Mouse (Mus musculus) hindbrain, embryonic 12.5 days (tissue): ENCODE results near the gene Gpr161. TPM values are rescaled to one million over a fixed set of nuclear protein-coding genes. Genes with fewer than 3 reads are reported as not detected.
A peak's percentile ranks its signal among the peaks of the same experiment; 100 is the strongest.

Experiments
- ATAC-seq: fragments of 200-750 bp; cut with Nextera tagmentation; 2 replicates; pipeline ENCODE4 v1.8.0; 2017; ENCODE audit warnings: moderate TSS enrichment; ENCODE audit not compliant: low FRiP score
- H3K27ac ChIP-seq: fragments of 300-500 bp; sonication (generic); 2 replicates; pipeline ENCODE4 v1.5.1; 2016; ENCODE audit warnings: mild to moderate bottlenecking
- H3K27me3 ChIP-seq: fragments of 300-500 bp; sonication (generic); 2 replicates; pipeline ENCODE4 v1.6.1; 2016; ENCODE audit warnings: mild to moderate bottlenecking
- H3K36me3 ChIP-seq: fragments of 300-500 bp; sonication (generic); 2 replicates; pipeline ENCODE4 v1.6.1; 2016; ENCODE audit warnings: mild to moderate bottlenecking
- H3K4me1 ChIP-seq: fragments of 300-500 bp; sonication (generic); 2 replicates; pipeline ENCODE4 v1.6.1; 2016
- H3K4me2 ChIP-seq: fragments of 300-500 bp; sonication (generic); replicated peaks from 2 replicates; pipeline ENCODE4 v1.6.1; 2016; ENCODE audit warnings: mild to moderate bottlenecking
- H3K4me3 ChIP-seq: fragments of 300-500 bp; sonication (generic); 2 replicates; pipeline ENCODE4 v1.5.1; 2016; ENCODE audit warnings: mild to moderate bottlenecking
- H3K9ac ChIP-seq: fragments of 300-500 bp; sonication (generic); 2 replicates; pipeline ENCODE4 v1.6.1; 2016; ENCODE audit warnings: mild to moderate bottlenecking, moderate library complexity
- H3K9me3 ChIP-seq: fragments of 300-500 bp; sonication (generic); replicated peaks from 2 replicates; pipeline ENCODE4 v1.6.1; 2016; ENCODE audit warnings: mild to moderate bottlenecking
- WGBS: fragments of 180-500 bp; shearing (Covaris S2); methylation state at CpG from one replicate; pipeline ENCODE4 v1.1.7; 2016; 5-methylcytosine and 5-hydroxymethylcytosine counted together
- polyA plus RNA-seq: library from polyadenylated mRNA; unstranded; fragments of >200 nt; fragmentation: Nextera tagmentation; extraction: Ambion mirVana; gene quantifications from 2 replicates; pipeline ENCODE4 v1.2.1, GENCODE M21; 2016

Gene Gpr161
- polyA plus RNA-seq: 3.0 and 3.6 TPM in 2 replicates

DNA sequence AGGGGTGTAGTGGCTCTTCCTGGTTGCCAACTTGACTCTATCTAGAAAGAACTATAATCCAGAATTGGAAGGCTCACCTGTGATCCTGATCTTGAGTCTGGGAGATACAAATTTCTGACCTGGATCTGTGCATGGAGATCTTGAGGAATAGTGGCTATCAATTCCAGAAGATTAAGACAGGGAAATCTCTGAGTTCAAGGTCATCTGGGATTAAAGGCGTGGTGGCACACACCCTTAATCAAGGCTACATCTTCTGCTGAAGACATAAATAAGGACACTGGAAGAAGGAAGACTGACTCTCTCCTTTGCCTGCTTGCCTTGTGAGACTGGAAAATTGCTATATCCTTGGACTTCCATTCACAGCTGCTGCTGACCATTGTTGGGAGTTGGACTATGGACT, at the start of gene Gpr161:
Gene Gpr161 (plus strand): TSS at position 301 of the 400 bp plus-strand sequence.
- Histone ChIP-seq H3K36me3 (peaks cover 28% of the 10 kb centered on the region), H3K4me2 (no peak within 1 kb of the TSS), H3K27me3 (no peaks in the 10 kb centered on the region), H3K9me3 (no peaks in the 10 kb centered on the region), H3K4me3 (no peak within 1 kb of the TSS), H3K9ac (no peak within 1 kb of the TSS), H3K27ac (no peak within 1 kb of the TSS), H3K4me1 (no peaks in the 10 kb centered on the region)
- WGBS: 87% methylated on average over 1 of the region's 1 CpGs
- no peak for ATAC-seq

DNA sequence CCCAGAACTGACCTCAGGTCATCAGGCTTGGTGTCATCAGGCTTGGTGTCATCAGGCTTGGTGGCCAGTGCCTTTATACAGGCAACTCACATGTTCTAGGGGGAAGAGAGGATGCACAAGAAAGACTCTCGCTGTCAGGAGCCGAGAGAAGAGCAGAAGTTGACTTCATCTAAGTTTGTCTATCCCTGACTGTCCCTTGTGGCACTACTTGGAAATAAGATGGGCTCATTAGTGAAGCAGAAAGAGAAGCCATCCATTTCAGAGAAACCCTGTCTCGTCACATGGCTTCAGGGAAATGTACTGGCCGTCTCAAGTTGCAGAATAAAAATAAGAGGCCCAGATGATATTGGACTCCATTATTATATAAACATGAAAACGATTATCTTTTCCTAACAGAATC, 49.0 kb upstream of the Gpr161 start:
- no peak overlapping the region for H3K4me3 ChIP-seq
- no peaks in the 10 kb centered on the region for H3K36me3 ChIP-seq
- H3K4me2 ChIP-seq: no peak overlapping the region
- H3K27me3 ChIP-seq: no peaks in the 10 kb centered on the region
- WGBS: 86% methylated on average over 5 of the region's 5 CpGs
- H3K9me3 ChIP-seq: no peaks in the 10 kb centered on the region
- ATAC-seq: no peak
- no peak overlapping the region for H3K27ac ChIP-seq
- H3K4me1 ChIP-seq: no peaks in the 10 kb centered on the region; the same call in 1 of the 2 replicates
- H3K9ac ChIP-seq: no peak overlapping the region

DNA sequence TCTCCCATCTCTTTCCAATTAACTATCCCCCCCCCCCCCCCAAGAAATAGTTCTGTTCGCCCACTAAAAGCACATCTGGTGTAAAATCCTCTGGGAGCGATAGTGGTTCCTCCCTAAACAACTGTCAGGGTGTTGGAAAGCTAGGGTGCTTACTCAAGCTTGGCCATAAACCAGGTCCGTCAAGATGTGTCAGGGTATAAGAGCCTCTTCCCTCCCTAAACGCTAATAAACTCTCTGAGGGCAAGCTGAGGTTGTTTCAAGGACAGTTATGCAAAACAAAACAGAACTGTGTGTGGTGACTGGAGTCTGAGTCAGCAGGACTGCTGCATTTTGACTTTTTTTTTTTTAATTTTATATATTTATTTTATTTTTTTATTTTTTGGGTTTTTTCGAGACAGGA, 48.5 kb upstream of the Gpr161 start:
- Histone ChIP-seq H3K27me3 (no peaks in the 10 kb centered on the region), H3K9me3 (no peaks in the 10 kb centered on the region), H3K36me3 (no peaks in the 10 kb centered on the region), H3K4me2 (no peak overlapping the region), H3K27ac (no peak overlapping the region), H3K4me3 (no peak overlapping the region), H3K4me1 (no peaks in the 10 kb centered on the region; the same call in 1 of the 2 replicates), H3K9ac (no peak overlapping the region)
- 82% methylated on average over 5 of the region's 5 CpGs for WGBS
- ATAC-seq: no peak

DNA sequence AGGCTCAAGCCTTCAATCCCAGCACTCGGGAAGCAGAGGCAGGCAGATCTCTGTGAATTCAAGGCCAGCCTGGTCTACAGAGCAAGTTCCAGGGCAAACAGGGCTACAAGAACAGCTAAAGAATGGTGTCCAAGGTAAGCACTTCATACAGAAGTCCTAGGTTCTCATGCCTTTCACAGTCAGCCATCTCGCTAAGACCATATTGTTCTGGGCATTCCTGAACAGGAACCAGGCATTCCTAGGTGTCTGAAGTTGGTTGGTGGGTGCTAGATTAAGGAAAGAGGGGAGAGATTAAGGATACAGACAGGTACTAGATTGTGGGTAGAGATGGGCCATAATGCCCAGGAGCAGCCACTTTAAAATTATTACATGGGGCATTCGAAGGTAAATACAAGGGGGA, 47.8 kb upstream of the Gpr161 start:
- no peak for ATAC-seq
- Histone ChIP-seq H3K4me1 (no peaks in the 10 kb centered on the region; the same call in 1 of the 2 replicates), H3K9me3 (no peaks in the 10 kb centered on the region), H3K4me3 (no peak overlapping the region), H3K27ac (no peak overlapping the region), H3K27me3 (no peaks in the 10 kb centered on the region), H3K9ac (no peak overlapping the region), H3K36me3 (no peaks in the 10 kb centered on the region), H3K4me2 (no peak overlapping the region)
- 87% methylated on average over 3 of the region's 3 CpGs for WGBS

DNA sequence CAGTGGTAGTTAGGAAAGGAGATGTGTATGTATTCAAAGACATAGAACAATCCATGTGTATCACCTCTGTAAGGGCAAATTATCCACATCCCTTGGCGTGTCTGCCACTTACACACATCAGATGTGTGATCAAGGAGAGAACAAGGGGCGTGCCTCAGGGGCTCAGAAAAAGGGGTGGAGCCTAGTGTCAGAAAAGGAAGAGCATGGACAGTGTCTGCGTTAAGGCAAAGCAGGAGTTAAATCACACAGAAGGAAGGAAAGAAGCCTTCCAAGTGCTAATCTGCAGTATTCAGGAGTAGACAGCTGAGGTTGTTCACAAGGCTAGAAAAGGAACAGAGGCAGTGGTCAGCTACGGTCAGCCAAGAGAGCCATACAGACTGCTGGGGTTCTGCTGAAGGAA, 46.7 kb upstream of the Gpr161 start:
- Histone ChIP-seq H3K27me3 (no peaks in the 10 kb centered on the region), H3K4me3 (no peak overlapping the region), H3K4me2 (no peak overlapping the region), H3K27ac (no peak overlapping the region), H3K36me3 (no peaks in the 10 kb centered on the region), H3K9ac (no peak overlapping the region), H3K9me3 (no peaks in the 10 kb centered on the region), H3K4me1 (no peaks in the 10 kb centered on the region; the same call in 1 of the 2 replicates)
- no peak for ATAC-seq
- 71% methylated on average over 4 of the region's 4 CpGs for WGBS

DNA sequence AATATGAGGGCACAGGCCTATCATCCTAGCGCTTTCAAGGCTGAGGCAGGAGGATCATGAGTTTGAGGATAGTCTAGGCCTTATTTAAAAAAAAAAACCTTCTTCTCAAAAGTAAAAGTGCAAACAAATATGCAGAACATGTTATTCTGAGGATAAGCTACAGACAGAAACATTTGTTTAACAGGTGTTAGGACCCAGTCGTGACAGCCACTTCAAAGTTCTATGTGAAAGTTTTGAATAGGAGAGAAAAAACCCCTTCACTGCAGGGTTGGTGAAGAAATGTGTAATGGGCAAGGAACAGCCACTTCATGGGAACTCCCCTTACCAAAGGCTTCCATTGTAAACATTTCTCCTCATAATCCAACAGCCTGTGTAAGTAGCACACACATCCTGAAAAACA, 45.0 kb upstream of the Gpr161 start:
- 90% methylated on average over 2 of the region's 2 CpGs for WGBS
- Histone ChIP-seq H3K9me3 (no peaks in the 10 kb centered on the region), H3K9ac (no peak overlapping the region), H3K4me2 (no peak overlapping the region), H3K27me3 (no peaks in the 10 kb centered on the region), H3K36me3 (no peaks in the 10 kb centered on the region), H3K4me1 (no peaks in the 10 kb centered on the region; the same call in 1 of the 2 replicates), H3K4me3 (no peak overlapping the region), H3K27ac (no peak overlapping the region)
- no peak for ATAC-seq

DNA sequence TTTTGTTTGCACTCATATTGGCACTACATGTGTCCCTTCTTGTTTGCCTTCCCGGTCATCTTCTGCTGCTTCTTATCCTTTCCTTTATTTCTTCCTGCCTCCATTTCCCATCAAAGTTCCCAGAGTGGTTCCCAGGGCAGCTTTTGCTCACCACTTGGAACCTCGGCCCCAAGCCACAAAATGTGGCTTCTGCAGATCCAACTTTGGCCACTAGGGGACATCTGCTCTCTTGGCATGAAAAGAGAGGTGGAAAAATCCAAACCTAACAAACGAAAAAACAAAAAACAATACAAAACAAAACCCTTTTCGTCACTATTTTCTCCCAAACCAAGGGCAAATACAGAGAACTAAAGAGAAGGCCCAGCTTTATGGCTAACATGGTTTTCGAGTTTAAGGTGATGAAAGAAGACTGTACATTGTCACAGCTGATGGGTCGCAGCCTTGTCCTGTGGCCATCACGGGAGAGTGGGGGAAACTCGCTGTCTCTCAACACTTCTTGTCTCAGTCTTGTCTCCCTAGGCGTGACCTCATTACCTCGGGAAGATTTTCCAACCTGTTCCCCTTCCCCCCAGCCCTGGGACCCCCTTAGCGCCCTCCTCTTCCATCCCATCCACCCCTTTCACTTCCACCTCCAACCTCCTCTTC, 43.4 kb upstream of the Gpr161 start:
- Histone ChIP-seq H3K27me3 (no peaks in the 10 kb centered on the region), H3K9me3 (no peaks in the 10 kb centered on the region), H3K4me2 (0 out of 2 replicates have a peak overlapping the region, but pooled peaks have one; percentile 6), H3K27ac (no peak overlapping the region), H3K4me1 (no peaks in the 10 kb centered on the region; the same call in 1 of the 2 replicates), H3K36me3 (no peaks in the 10 kb centered on the region), H3K4me3 (no peak overlapping the region), H3K9ac (no peak overlapping the region)
- WGBS: 49% methylated on average over 11 of the region's 11 CpGs
- ATAC-seq: no peak

DNA sequence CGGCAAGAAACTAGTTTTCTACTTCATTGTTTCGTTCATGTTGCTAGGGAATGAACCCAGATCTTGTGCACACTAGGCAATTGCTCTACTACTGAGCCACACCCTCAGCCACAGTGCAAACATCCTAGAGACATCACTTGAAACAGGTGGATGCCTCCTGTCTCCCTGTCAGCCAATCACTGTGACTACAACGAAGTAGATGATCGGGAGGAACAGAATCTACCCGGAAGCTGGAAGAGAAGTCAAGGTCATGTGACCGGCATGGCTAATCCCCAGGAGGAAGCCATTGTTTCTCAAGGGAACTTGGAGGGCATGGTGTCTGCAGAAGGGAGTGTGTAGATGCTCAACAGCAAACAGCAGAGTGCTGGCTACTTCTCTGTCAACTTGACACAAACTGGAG, 20.6 kb upstream of the Gpr161 start:
- no peaks in the 10 kb centered on the region for H3K4me1 ChIP-seq
- H3K36me3 ChIP-seq: no peaks in the 10 kb centered on the region
- no peak for ATAC-seq
- no peak overlapping the region for H3K9ac ChIP-seq
- H3K9me3 ChIP-seq: no peaks in the 10 kb centered on the region
- no peak overlapping the region for H3K27ac ChIP-seq
- WGBS: 85% methylated on average over 6 of the region's 6 CpGs
- no peaks in the 10 kb centered on the region for H3K27me3 ChIP-seq
- no peak overlapping the region for H3K4me2 ChIP-seq
- no peak overlapping the region for H3K4me3 ChIP-seq

DNA sequence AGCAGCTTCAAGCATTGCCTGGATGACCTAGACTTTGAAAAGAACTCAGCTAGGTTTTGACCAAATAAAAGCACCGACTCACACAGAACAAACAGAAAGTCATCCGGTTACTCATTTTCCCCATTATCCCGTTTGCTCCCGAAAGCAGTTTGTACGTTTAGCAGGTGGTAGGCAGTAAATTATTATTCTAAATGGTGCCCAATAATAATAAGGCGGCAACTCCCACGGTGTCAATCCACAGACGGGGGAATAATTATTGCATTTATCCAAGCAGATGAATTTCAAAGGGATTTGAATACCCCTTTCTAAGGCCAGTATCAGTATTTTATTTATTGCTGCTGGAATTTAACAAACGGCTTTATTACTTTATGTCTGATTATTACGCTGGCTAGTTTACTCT, 14.8 kb upstream of the Gpr161 start:
- no peaks in the 10 kb centered on the region for H3K36me3 ChIP-seq
- no peaks in the 10 kb centered on the region for H3K9me3 ChIP-seq
- H3K9ac ChIP-seq: peak overlapping the region; percentile 86
- H3K4me2 ChIP-seq: peak overlapping the region; percentile 74
- 50% methylated on average over 10 of the region's 10 CpGs for WGBS
- H3K4me1 ChIP-seq: peaks cover 39% of the 10 kb centered on the region
- H3K27ac ChIP-seq: peak overlapping the region; percentile 95; the same call in 1 of the 2 replicates
- peak overlapping the region; percentile 66 for H3K4me3 ChIP-seq
- no peak for ATAC-seq
- H3K27me3 ChIP-seq: no peaks in the 10 kb centered on the region

DNA sequence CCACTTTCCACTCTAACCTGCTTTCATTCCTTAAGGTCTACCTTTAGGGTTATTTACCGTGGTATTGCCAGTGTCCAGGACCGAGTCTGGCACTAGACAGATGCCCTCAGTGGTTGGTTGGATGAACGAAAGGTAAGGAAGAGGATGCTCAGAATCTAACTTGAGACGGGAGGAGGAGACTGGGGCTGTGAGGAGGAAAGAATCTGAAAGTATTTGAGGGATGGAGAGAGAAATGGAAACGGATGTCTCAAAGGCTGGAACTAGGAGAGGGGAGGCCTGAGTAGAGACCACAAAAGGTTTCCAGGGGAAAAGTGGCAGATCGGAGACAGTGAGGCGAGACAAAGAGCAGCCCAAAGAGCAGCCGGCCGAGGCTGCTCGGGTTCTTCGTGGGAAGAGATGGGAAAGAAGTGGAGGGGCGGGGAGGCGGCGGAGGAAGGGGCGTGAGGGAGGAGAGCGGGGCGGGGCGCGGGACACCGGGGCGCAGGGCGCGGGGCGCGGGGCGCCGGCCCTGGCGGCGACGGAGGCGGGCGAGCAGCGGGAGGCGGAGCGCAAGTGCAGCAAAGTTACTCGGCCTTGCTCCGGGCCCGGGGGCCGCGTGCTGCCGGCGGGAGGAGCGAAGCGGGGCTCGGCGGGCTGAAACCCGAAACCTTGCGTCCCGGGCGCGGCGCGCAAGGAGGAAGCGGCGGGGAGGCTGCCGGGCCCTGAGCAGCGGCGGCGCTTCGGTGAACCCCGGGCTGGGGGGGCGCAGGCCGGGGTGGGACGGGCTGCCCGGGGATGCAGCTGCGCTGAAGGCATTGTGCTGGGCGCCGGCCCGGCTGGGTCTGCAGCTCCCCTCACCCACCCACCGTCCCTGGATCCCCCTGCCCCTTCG, 14.0 kb upstream of the Gpr161 start:
- Histone ChIP-seq H3K4me2 (peak overlapping the region; percentile 74), H3K9me3 (no peaks in the 10 kb centered on the region), H3K9ac (peak overlapping the region; percentile 86), H3K36me3 (no peaks in the 10 kb centered on the region), H3K4me1 (peaks cover 39% of the 10 kb centered on the region), H3K4me3 (peak overlapping the region; percentile 66), H3K27me3 (no peaks in the 10 kb centered on the region), H3K27ac (peak overlapping the region; percentile 95)
- WGBS: 1% methylated on average over 33 of the region's 71 CpGs
- ATAC-seq: peak; percentile 87

DNA sequence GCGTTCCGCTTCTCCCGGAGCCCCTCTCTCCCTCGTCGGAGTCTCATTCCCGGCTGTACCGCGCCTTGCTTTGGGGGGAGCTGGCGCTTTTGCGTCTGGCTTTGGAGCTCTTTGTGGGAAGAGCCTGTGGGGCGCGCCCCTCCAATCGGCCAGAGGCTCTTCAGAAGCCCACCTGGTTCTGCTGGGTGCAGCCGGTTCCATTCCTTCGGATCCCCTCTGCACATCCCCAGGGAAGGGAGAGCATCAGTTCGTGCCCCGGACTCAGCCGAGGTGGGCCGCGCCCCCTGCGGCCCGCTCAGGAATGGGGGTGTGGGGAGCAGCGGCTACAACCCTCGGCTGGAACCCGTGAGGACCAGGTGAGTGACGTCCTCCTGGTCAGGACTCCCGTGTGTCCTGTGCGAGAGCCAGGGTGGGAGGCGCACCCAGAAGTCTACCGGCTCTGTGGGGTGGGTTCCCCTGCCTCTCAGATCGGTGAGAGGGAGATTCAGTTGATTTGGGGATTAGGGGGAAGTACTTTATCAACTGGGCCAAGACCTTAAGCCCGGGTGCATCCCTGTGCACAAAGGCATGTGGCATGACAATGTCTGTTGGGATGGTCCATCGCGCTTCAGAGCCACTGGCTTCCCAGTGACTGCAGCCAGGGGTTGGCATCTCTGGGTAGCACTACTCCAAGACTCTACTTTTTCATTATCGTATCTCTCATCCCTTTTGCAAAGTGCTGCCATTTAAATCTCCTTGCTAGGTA, 13.2 kb upstream of the Gpr161 start:
- under 1% methylated on average over 35 of the region's 35 CpGs for WGBS
- peak; percentile 75 for ATAC-seq

DNA sequence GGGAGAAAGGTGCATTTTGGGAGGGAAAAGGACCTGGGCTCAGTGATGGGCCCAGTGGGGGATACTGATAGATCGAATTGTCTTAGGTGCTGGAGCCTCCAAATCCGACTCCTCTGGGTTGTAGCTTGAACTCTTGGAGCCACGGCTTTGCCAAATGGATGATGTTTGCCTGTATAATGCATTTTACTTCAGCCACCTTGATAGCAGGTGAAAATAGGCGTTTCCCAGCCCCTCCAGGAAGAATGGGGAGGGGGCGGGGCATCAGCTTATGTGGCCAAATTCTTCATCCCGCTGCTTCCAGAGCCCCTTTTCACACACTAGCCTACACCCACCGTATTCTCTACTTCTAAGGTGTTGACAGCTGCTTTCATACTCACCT, 12.6 kb upstream of the Gpr161 start:
- peak overlapping the region; percentile 86 for H3K9ac ChIP-seq
- H3K4me3 ChIP-seq: peak overlapping the region; percentile 66
- peaks cover 39% of the 10 kb centered on the region for H3K4me1 ChIP-seq
- H3K4me2 ChIP-seq: peak overlapping the region; percentile 74
- H3K27ac ChIP-seq: peak overlapping the region; percentile 95; the same call in 1 of the 2 replicates
- H3K27me3 ChIP-seq: no peaks in the 10 kb centered on the region
- no peaks in the 10 kb centered on the region for H3K9me3 ChIP-seq
- ATAC-seq: no peak
- 9% methylated on average over 7 of the region's 7 CpGs for WGBS
- H3K36me3 ChIP-seq: no peaks in the 10 kb centered on the region

More for the DNA sequence above, 13.2 kb upstream of the Gpr161 start:
- peak overlapping the region; percentile 86 for H3K9ac ChIP-seq
- peaks cover 39% of the 10 kb centered on the region for H3K4me1 ChIP-seq
- H3K27ac ChIP-seq: peak overlapping the region; percentile 95
- no peaks in the 10 kb centered on the region for H3K27me3 ChIP-seq
- H3K4me2 ChIP-seq: peak overlapping the region; percentile 74
- no peaks in the 10 kb centered on the region for H3K36me3 ChIP-seq
- H3K9me3 ChIP-seq: no peaks in the 10 kb centered on the region
- peak overlapping the region; percentile 66 for H3K4me3 ChIP-seq
